ENCODE assay signal across 9 mouse cellular contexts in the genomic region with DNA sequence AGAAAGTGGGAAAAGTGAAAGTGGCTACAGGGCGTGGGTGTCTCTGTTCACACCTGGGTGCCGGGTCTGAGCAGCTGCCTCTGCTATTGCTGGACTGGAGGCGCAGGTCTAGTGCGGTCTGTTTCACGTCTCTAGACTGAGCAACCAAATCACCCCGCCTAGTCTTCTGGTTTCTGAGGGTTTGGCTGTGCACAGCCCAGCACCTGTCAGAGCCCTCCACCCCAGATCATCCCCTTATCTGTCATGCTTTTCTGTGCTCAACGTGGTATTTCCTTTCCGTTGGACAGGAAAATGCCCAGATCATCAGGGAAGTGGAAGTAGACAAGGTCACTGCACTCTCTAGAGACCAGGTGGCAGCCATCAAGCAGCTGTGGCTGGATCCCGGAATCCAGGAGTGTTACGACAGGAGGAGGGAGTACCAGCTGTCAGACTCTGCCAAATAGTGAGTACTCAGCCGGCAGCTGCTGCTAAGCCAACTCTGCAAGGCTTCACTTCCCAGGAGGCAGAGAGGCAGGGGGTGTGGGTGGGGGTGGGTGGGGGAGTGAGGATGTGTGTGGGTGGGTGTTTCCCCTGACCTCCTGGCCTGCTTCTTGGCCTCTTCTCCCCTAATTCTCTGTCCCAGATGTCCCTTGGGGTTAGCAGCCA.
DNase-seq lines count a peak whose midpoint lies in the region; ATAC-seq lines count a peak whose summit lies in the region.
"Had no signal": no experiment of that assay in that cellular context is flagged by ENCODE, and none has a peak within 500 bp of the region (broad histone marks: within the 10 kb centered on the region; RNA-seq: fewer than 3 reads in every experiment).

No protein-coding gene starts in this region.

- H3K4me3 ChIP-seq in kidney, embryonic 16.5 days (ENCODE audit: low read length), result no peak overlapping the region
- H3K4me3 ChIP-seq in forebrain, embryonic 14.5 days (ENCODE audit: low read depth, low read length), result no peak overlapping the region
- no peak overlapping the region for H3K4me3 ChIP-seq in intestine, embryonic 16.5 days (ENCODE audit: low read length)

- H3K4me1 ChIP-seq in kidney, embryonic 16.5 days (ENCODE audit: insufficient read depth, low read length), result peaks cover 9% of the 10 kb centered on the region
- no peaks in the 10 kb centered on the region for H3K4me1 ChIP-seq in forebrain, embryonic 14.5 days (ENCODE audit: control insufficient read depth, insufficient read depth, low read length)
- H3K4me1 ChIP-seq in intestine, embryonic 16.5 days (ENCODE audit: control insufficient read depth, insufficient read depth, low read length), result peaks cover 12% of the 10 kb centered on the region

- H3K36me3 ChIP-seq in kidney, embryonic 16.5 days (ENCODE audit: insufficient read depth, low read length), result no peaks in the 10 kb centered on the region
- no peaks in the 10 kb centered on the region for H3K36me3 ChIP-seq in forebrain, embryonic 14.5 days (ENCODE audit: control insufficient read depth, insufficient read depth, low read length)
- no peaks in the 10 kb centered on the region for H3K36me3 ChIP-seq in intestine, embryonic 16.5 days (ENCODE audit: control insufficient read depth, insufficient read depth, low read length)

- whole genome bisulfite sequencing in kidney, embryonic 16.5 days, result 18% methylated on average over 11 of the region's 11 CpGs
- WGBS in forebrain, embryonic 14.5 days, result 57% methylated on average over 11 of the region's 11 CpGs
- WGBS in intestine, embryonic 16.5 days, result 20% methylated on average over 11 of the region's 11 CpGs

- peak overlapping the region; percentile 42 for H3K4me2 ChIP-seq in kidney, embryonic 16.5 days (replicated peaks; ENCODE audit: low read depth, low read length)
- H3K4me2 ChIP-seq in forebrain, embryonic 14.5 days (ENCODE audit: low read length), result no peak overlapping the region
- peak overlapping the region; percentile 20; the same call in 1 of the 2 replicates for H3K4me2 ChIP-seq in intestine, embryonic 16.5 days (ENCODE audit: low read depth, low read length)

- H3K9me3 ChIP-seq in kidney, embryonic 16.5 days (ENCODE audit: low read length), result no peaks in the 10 kb centered on the region
- H3K9me3 ChIP-seq in forebrain, embryonic 14.5 days (replicated peaks; ENCODE audit: control insufficient read depth, low read length), result no peaks in the 10 kb centered on the region
- no peaks in the 10 kb centered on the region for H3K9me3 ChIP-seq in intestine, embryonic 16.5 days (ENCODE audit: control insufficient read depth, low read length)

- peak; percentile 89 for ATAC-seq in kidney, embryonic 16.5 days (ENCODE audit: low FRiP score, low TSS enrichment)
- peak; percentile 70 for ATAC-seq in forebrain, embryonic 14.5 days
- ATAC-seq in intestine, embryonic 16.5 days, result peak; percentile 84

- no peak overlapping the region for H3K9ac ChIP-seq in kidney, embryonic 16.5 days (replicated peaks; ENCODE audit: low read length)
- H3K9ac ChIP-seq in forebrain, embryonic 14.5 days (ENCODE audit: low read length), result no peak overlapping the region
- no peak overlapping the region for H3K9ac ChIP-seq in intestine, embryonic 16.5 days (ENCODE audit: low read depth, low read length)

- H3K27ac ChIP-seq in kidney, embryonic 16.5 days (ENCODE audit: low read length), result no peak overlapping the region
- no peak overlapping the region for H3K27ac ChIP-seq in forebrain, embryonic 14.5 days (ENCODE audit: low read depth, low read length)
- no peak overlapping the region for H3K27ac ChIP-seq in intestine, embryonic 16.5 days (ENCODE audit: low read length)
- H3K27ac ChIP-seq: macrophage had no signal

- DNase-seq in kidney, postnatal 36 days, result no peak
- DNase-seq in forebrain, embryonic 14.5 days (ENCODE audit: low spot score), result peak; percentile 48
- DNase-seq in neural tube, embryonic 10.5 days (ENCODE audit: extremely low spot score, low spot score), result peak; percentile 18
- DNase-seq in frontal cortex, postnatal 25 days (ENCODE audit: low spot score in 2 of 2), result no peak
- no peak for DNase-seq in cerebellum, adult 11-12 months
- DNase-seq in adrenal gland, adult 2 months, result no peak

- H3K27me3 ChIP-seq in kidney, embryonic 16.5 days (ENCODE audit: insufficient read depth, low read length), result no peaks in the 10 kb centered on the region
- no peaks in the 10 kb centered on the region for H3K27me3 ChIP-seq in forebrain, embryonic 14.5 days (replicated peaks; ENCODE audit: control insufficient read depth, insufficient read depth, low read length)
- no peaks in the 10 kb centered on the region for H3K27me3 ChIP-seq in intestine, embryonic 16.5 days (replicated peaks; ENCODE audit: control insufficient read depth, insufficient read depth, low read length)

Comparison
In these comparisons a context has a peak if more than half of its experiments do, and no peak if none do; other contexts are left out.
1. DNase-seq: peak in forebrain, embryonic 14.5 days (single experiment) and neural tube, embryonic 10.5 days (single experiment); none in kidney, postnatal 36 days (0 of 2), frontal cortex, postnatal 25 days (0 of 2), cerebellum, adult 11-12 months (single experiment) and adrenal gland, adult 2 months (single experiment).
2. Peak in every context shown above with its lines, with median percentiles within 50 percentile points of each other: ATAC-seq.